Mouse (Mus musculus) small intestine, adult 2 months (tissue): ENCODE data around the gene Plekhf1.

Source experiments
- CTCF ChIP-seq: fragments of 200-500 bp; IDR thresholded peaks from 2 replicates; pipeline ENCODE4 v1.5.1; 2012; ENCODE audit warnings: low read depth, mild to moderate bottlenecking, control low read depth, inconsistent platforms, low read length, moderate library complexity, mixed read lengths; ENCODE audit not compliant: insufficient replicate concordance, insufficient read length; ENCODE audit errors: extremely low read depth
- POLR2A ChIP-seq: fragments of 200-500 bp; IDR thresholded peaks from 2 replicates; pipeline ENCODE4 v1.6.1; 2012; ENCODE audit warnings: low read depth, mild to moderate bottlenecking, control low read depth, inconsistent platforms, low read length, moderate library complexity

- TF ChIP-seq CTCF = no peak
- no peak for TF ChIP-seq POLR2A
These were observed 40.0 kb downstream of the Plekhf1 start for GRCm38 (mm10) chr7:38187796-38188195.
